Mouse (Mus musculus) testis, adult 2 months (tissue): ENCODE measurements around the gene Hsd17b6.

Experiments
- CTCF ChIP-seq: fragments of 200-500 bp; IDR thresholded peaks from 2 replicates; pipeline ENCODE4 v1.5.1; 2012; ENCODE audit warnings: low read depth, mild to moderate bottlenecking, inconsistent platforms, low read length, moderate library complexity; ENCODE audit not compliant: control insufficient read depth, insufficient read depth, insufficient replicate concordance
- POLR2A ChIP-seq: fragments of 200-500 bp; IDR thresholded peaks from 2 replicates; pipeline ENCODE4 v1.6.1; 2012; ENCODE audit warnings: low read depth, mild to moderate bottlenecking, inconsistent platforms, low read length, moderate library complexity; ENCODE audit not compliant: control insufficient read depth

DNA sequence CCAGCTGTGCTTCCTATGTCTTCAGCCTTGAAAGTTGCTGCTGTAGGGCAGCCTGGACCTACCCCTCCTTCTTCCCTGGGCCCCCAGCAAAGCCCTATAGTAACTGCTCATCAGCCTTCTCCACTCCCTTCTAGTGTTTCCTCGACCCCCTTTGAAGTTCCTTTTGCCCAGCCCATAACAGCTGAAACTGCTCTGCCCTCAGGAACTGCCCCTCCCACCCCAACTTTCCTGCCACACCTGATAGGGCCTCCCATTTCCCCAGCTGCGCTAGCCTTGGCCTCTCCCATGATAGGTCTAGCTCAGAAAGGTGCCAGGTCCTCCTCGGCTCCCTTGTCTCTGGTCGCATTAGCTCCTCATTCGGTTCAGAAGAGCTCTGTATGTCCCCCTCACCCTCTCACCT, 31.8 kb upstream of the Hsd17b6 start:
- TF ChIP-seq CTCF = no peak
- TF ChIP-seq POLR2A = no peak
